In the genomic region with DNA sequence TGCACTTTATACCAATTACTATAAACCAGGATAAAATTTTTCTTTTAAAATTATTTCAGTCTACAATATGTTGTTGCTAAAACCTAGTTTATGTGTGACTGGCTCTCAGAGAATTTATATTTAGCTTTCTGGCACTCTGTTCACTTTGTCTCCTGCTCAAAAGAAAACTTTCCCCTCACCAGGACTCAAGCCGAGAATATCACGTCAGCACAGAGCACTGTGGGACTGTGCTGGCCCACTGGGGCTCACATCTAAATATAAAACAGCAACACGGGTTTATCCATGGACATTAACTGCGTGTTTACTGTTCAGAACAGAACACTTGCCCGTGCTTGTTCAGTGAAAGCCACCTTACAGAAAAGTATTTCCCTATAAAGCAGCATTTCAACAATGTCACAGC, we compare ENCODE assay signal across 11 mouse cellular contexts. TPM values are rescaled to one million over a fixed set of nuclear protein-coding genes. Genes with fewer than 3 reads are reported as not detected.
DNase-seq lines count a peak whose midpoint lies in the region; ATAC-seq and TF ChIP-seq lines count a peak whose summit lies in the region.
"Had no signal": no experiment of that assay in that cellular context is flagged by ENCODE, and none has a peak within 500 bp of the region (broad histone marks: within the 10 kb centered on the region; RNA-seq: fewer than 3 reads in every experiment).

No protein-coding gene starts in this region.

- no peak overlapping the region for H3K4me3 ChIP-seq in layer of hippocampus, adult 2 months
- no peak overlapping the region for H3K4me3 ChIP-seq in embryonic facial prominence, embryonic 15.5 days (replicated peaks)
- no peak overlapping the region for H3K4me3 ChIP-seq in heart, embryonic 11.5 days (ENCODE audit: low read depth, low read length)
- no peak overlapping the region for H3K4me3 ChIP-seq in limb, embryonic 14.5 days (replicated peaks; ENCODE audit: low read length)
- no peak overlapping the region for H3K4me3 ChIP-seq in midbrain, embryonic 13.5 days (replicated peaks)
- no peak overlapping the region for H3K4me3 ChIP-seq in neural tube, embryonic 15.5 days (replicated peaks)
- H3K4me3 ChIP-seq: forebrain, embryonic 13.5 days had no signal

- ATAC-seq in embryonic facial prominence, embryonic 15.5 days (ENCODE audit: insufficient number of reproducible peaks, low FRiP score, low TSS enrichment, low read depth): no peak
- ATAC-seq in heart, embryonic 11.5 days (replicated peaks; ENCODE audit: insufficient number of reproducible peaks, low FRiP score, low TSS enrichment): no peak
- ATAC-seq in limb, embryonic 14.5 days (ENCODE audit: low FRiP score, low read depth): no peak
- no peak for ATAC-seq in midbrain, embryonic 13.5 days
- ATAC-seq in neural tube, embryonic 15.5 days (ENCODE audit: low FRiP score): no peak
- ATAC-seq: hindbrain, embryonic 16.5 days had no signal

- H3K4me2 ChIP-seq in embryonic facial prominence, embryonic 15.5 days (replicated peaks): no peak overlapping the region
- no peak overlapping the region for H3K4me2 ChIP-seq in heart, embryonic 11.5 days
- H3K4me2 ChIP-seq in limb, embryonic 14.5 days (replicated peaks; ENCODE audit: low read depth, low read length, severe bottlenecking): no peak overlapping the region
- H3K4me2 ChIP-seq in midbrain, embryonic 13.5 days (replicated peaks): no peak overlapping the region
- H3K4me2 ChIP-seq in neural tube, embryonic 15.5 days: no peak overlapping the region
- H3K4me2 ChIP-seq: forebrain, embryonic 13.5 days had no signal

- no peak for TF ChIP-seq CTCF in layer of hippocampus, adult 2 months (conservative IDR thresholded peaks at IDR 0.05)

- peak overlapping the region; percentile 56; the same call in 1 of the 2 replicates for H3K27ac ChIP-seq in layer of hippocampus, adult 2 months
- H3K27ac ChIP-seq in embryonic facial prominence, embryonic 15.5 days (replicated peaks): peak overlapping the region; percentile 18; the same call in 1 of the 2 replicates
- H3K27ac ChIP-seq in heart, embryonic 11.5 days (ENCODE audit: low read depth, low read length): peak overlapping the region; percentile 29; the same call in 1 of the 2 replicates
- 0 out of 2 replicates have a peak overlapping the region, but pooled peaks have one; percentile 43 for H3K27ac ChIP-seq in limb, embryonic 14.5 days (replicated peaks; ENCODE audit: low read depth, low read length)
- no peak overlapping the region for H3K27ac ChIP-seq in midbrain, embryonic 13.5 days
- H3K27ac ChIP-seq in neural tube, embryonic 15.5 days (replicated peaks): no peak overlapping the region
- H3K27ac ChIP-seq: forebrain, embryonic 13.5 days had no signal

- H3K4me1 ChIP-seq in embryonic facial prominence, embryonic 15.5 days: peaks cover 16% of the 10 kb centered on the region; the same call in 1 of the 2 replicates
- peaks cover 15% of the 10 kb centered on the region for H3K4me1 ChIP-seq in heart, embryonic 11.5 days (ENCODE audit: control insufficient read depth, insufficient read depth, low read length)
- H3K4me1 ChIP-seq in limb, embryonic 14.5 days (ENCODE audit: control insufficient read depth, insufficient read depth, low read length): peaks cover 12% of the 10 kb centered on the region
- H3K4me1 ChIP-seq in midbrain, embryonic 13.5 days (replicated peaks): peaks cover 19% of the 10 kb centered on the region
- peaks cover 18% of the 10 kb centered on the region for H3K4me1 ChIP-seq in neural tube, embryonic 15.5 days

- no peaks in the 10 kb centered on the region for H3K36me3 ChIP-seq in embryonic facial prominence, embryonic 15.5 days
- H3K36me3 ChIP-seq in heart, embryonic 11.5 days (ENCODE audit: control insufficient read depth, insufficient read depth, low read length): no peaks in the 10 kb centered on the region
- H3K36me3 ChIP-seq in limb, embryonic 14.5 days (ENCODE audit: control insufficient read depth, insufficient read depth, low read length): no peaks in the 10 kb centered on the region
- 0 out of 2 replicates have a peak, but pooled peaks cover 8% of the 10 kb centered on the region for H3K36me3 ChIP-seq in midbrain, embryonic 13.5 days
- H3K36me3 ChIP-seq in neural tube, embryonic 15.5 days: no peaks in the 10 kb centered on the region

- H3K9ac ChIP-seq in embryonic facial prominence, embryonic 15.5 days: no peak overlapping the region
- no peak overlapping the region for H3K9ac ChIP-seq in heart, embryonic 11.5 days (ENCODE audit: low read depth, low read length)
- no peak overlapping the region for H3K9ac ChIP-seq in limb, embryonic 14.5 days (ENCODE audit: low read depth, low read length, severe bottlenecking)
- no peak overlapping the region for H3K9ac ChIP-seq in midbrain, embryonic 13.5 days (replicated peaks)
- no peak overlapping the region for H3K9ac ChIP-seq in neural tube, embryonic 15.5 days (replicated peaks)
- H3K9ac ChIP-seq: forebrain, embryonic 13.5 days had no signal

- H3K9me3 ChIP-seq in embryonic facial prominence, embryonic 15.5 days (replicated peaks): no peaks in the 10 kb centered on the region
- no peaks in the 10 kb centered on the region for H3K9me3 ChIP-seq in heart, embryonic 11.5 days (replicated peaks; ENCODE audit: control insufficient read depth, low read length)
- H3K9me3 ChIP-seq in limb, embryonic 14.5 days (ENCODE audit: control insufficient read depth, low read length): no peaks in the 10 kb centered on the region
- H3K9me3 ChIP-seq in midbrain, embryonic 13.5 days: no peaks in the 10 kb centered on the region
- no peaks in the 10 kb centered on the region for H3K9me3 ChIP-seq in neural tube, embryonic 15.5 days (replicated peaks)
- H3K9me3 ChIP-seq: forebrain, embryonic 13.5 days had no signal

- TF ChIP-seq POLR2A in limb, embryonic 14.5 days (IDR thresholded peaks at IDR 0.05; ENCODE audit: borderline replicate concordance, extremely low read depth, insufficient read depth, insufficient read length): no peak

- H3K27me3 ChIP-seq in embryonic facial prominence, embryonic 15.5 days: no peaks in the 10 kb centered on the region
- H3K27me3 ChIP-seq in heart, embryonic 11.5 days (ENCODE audit: control insufficient read depth, insufficient read depth, low read length): no peaks in the 10 kb centered on the region
- H3K27me3 ChIP-seq in limb, embryonic 14.5 days (ENCODE audit: control insufficient read depth, insufficient read depth, low read length): no peaks in the 10 kb centered on the region
- H3K27me3 ChIP-seq in midbrain, embryonic 13.5 days: no peaks in the 10 kb centered on the region
- H3K27me3 ChIP-seq in neural tube, embryonic 15.5 days (replicated peaks): no peaks in the 10 kb centered on the region
- H3K27me3 ChIP-seq: forebrain, embryonic 13.5 days had no signal

- DNase-seq in layer of hippocampus, adult 2 months (ENCODE audit: low spot score in 2 of 2): no peak
- no peak for DNase-seq in layer of hippocampus, postnatal 14 days (ENCODE audit: low spot score in 2 of 2)
- DNase-seq in limb, embryonic 14.5 days (ENCODE audit: low spot score): no peak
- DNase-seq in c-Kit-positive CD71-positive TER-119-positive erythroid progenitor cells, embryonic 14.5 days (ENCODE audit: low spot score): no peak
- DNase-seq: cerebellum, postnatal 36 days had no signal

- 23% methylated on average over 5 of the region's 5 CpGs for WGBS in embryonic facial prominence, embryonic 15.5 days
- WGBS in heart, embryonic 11.5 days (ENCODE audit: insufficient replicate concordance): 48% methylated on average over 5 of the region's 5 CpGs
- 22% methylated on average over 5 of the region's 5 CpGs for WGBS in limb, embryonic 14.5 days
- 80% methylated on average over 5 of the region's 5 CpGs for WGBS in midbrain, embryonic 13.5 days
- 42% methylated on average over 5 of the region's 5 CpGs for WGBS in neural tube, embryonic 15.5 days

RNA-seq across cellular contexts. Expression of a gene that starts 44.5 kb away (rescaled TPM):
- 10 to 100 TPM; 36.4 to 42.3 TPM for total RNA-seq in layer of hippocampus, adult 2 months (2021)
- 10 to 100 TPM; 30.1 to 31.3 TPM for total RNA-seq in layer of hippocampus, postnatal 14 days (2021)
- polyA plus RNA-seq in embryonic facial prominence, embryonic 15.5 days (2015; fragmentation: Nextera tagmentation; extraction: Ambion mirVana): 94.7 and 104 TPM in 2 replicates
- 50.1 and 56.1 TPM in 2 replicates for polyA plus RNA-seq in heart, embryonic 11.5 days (2014; fragmentation: Nextera tagmentation; extraction: Ambion mirVana)
- 100 and 103 TPM in 2 replicates for polyA plus RNA-seq in limb, embryonic 14.5 days (2012; rRNA removed)
- 110 and 112 TPM in 2 replicates for polyA plus RNA-seq in limb, embryonic 14.5 days (2014; fragmentation: Nextera tagmentation; extraction: Ambion mirVana)
- polyA plus RNA-seq in midbrain, embryonic 13.5 days (2015; fragmentation: Nextera tagmentation; extraction: Ambion mirVana): 99.8 and 103 TPM in 2 replicates
- polyA plus RNA-seq in neural tube, embryonic 15.5 days (2015; fragmentation: Nextera tagmentation; extraction: Ambion mirVana): 42.3 and 45.0 TPM in 2 replicates

Comparison
In these comparisons a context has a peak if more than half of its experiments do, and no peak if none do; other contexts are left out.
1. H3K27ac ChIP-seq: peak in layer of hippocampus, adult 2 months (single experiment), embryonic facial prominence, embryonic 15.5 days (single experiment), heart, embryonic 11.5 days (single experiment) and limb, embryonic 14.5 days (single experiment); none in midbrain, embryonic 13.5 days (single experiment) and neural tube, embryonic 15.5 days (single experiment).